Mouse (Mus musculus) heart, postnatal 36 days (tissue): ENCODE measurements around the gene Chad. TPM values are rescaled to one million over a fixed set of nuclear protein-coding genes. Genes with fewer than 3 reads are reported as not detected.

Source experiments
- DNase-seq, 2 experiments: peaks; one replicate each; pipeline ENCODE4 v3.0.0; 2021 to 2022
- intact Hi-C: fragments of 180-260 bp; cut with DNase I; formaldehyde crosslinking; loops from one replicate; pipeline ENCODE4 v1.15.1; 2025
- total RNA-seq, 2 experiments: library from RNA; stranded (reverse); gene quantifications; 2 replicates each; pipeline ENCODE4 v1.2.3; 2021

The Chad gene
- total RNA-seq, 2 experiments from 2014 or later, result 1.0 to 1.2 TPM

- DNase-seq, result no peak
- intact Hi-C loops, result no loop called here
Measured at GRCm38 (mm10) chr11:94563821-94564220, 1.0 kb upstream of the Chad start.

DNA sequence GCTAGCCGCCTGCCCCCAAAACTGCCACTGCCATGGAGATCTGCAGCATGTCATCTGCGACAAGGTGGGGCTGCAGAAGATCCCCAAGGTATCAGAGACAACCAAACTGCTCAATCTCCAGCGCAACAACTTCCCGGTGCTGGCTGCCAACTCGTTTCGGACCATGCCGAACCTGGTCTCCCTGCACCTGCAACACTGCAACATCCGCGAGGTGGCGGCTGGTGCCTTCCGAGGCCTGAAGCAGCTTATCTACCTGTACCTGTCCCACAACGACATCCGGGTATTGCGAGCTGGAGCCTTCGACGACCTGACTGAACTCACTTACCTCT, 268 bp downstream of the Chad start:
- DNase-seq, result no peak

DNA sequence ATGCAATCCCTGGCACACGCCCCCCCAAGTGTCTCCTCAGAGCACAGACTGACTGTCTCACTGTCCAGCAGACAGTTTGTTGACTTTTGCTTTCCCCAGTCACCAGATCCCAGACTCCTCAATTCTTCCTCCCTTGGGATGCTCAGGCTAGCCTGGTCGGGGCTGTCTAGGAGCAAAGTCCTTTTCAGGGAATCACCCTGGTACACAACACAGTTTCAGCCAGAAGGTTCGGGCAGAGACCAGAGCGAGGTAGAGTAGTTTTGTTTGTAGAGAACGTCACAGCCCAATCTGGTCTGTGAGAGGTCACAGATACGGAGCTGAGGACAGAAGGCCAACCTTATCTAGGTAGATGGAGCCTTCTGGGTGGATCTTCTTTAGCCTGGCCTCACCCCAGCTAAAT, 1.7 kb downstream of the Chad start:
- intact Hi-C loops, result no loop called here
- no peak for DNase-seq

More for the DNA sequence above, 268 bp downstream of the Chad start:
- intact Hi-C loops, result no loop called here

- intact Hi-C loops, result no loop called here
- DNase-seq, result no peak
Measured at GRCm38 (mm10) chr11:94567326-94567725, 2.5 kb downstream of the Chad start.

DNA sequence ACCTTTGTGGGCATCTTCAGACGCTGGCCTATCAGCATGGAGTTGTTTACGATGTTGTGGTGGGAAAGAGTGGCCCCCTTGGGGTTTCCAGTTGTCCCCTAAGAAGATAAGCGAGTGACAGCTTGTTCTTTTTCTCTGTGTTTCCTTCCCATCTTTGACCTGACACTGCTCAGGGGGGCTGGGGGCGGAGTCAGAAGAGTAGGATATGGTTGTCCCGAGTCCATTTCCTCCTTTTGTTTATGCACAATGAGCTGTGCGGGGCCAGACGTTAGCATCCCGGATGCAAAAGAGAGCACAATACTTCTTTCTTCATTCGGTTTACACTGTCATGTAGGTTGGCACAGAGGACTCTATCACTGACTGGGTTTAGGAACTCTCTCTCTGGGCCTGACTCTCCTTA, 5.8 kb downstream of the Chad start:
- peak in 1 of 2 experiments; percentile 36 for DNase-seq

GRCm38 (mm10) chr11:94571850-94572249, 7.0 kb downstream of the Chad start:
- no peak for DNase-seq
- intact Hi-C loops, result loop anchor here (2.0 kb wide), 1 partner anchor 17 kb away; no protein-coding TSS in a partner anchor

More for the DNA sequence above, 5.8 kb downstream of the Chad start:
- intact Hi-C loops, result loop anchor here (2.0 kb wide), 1 partner anchor 18 kb away; no protein-coding TSS in a partner anchor

DNA sequence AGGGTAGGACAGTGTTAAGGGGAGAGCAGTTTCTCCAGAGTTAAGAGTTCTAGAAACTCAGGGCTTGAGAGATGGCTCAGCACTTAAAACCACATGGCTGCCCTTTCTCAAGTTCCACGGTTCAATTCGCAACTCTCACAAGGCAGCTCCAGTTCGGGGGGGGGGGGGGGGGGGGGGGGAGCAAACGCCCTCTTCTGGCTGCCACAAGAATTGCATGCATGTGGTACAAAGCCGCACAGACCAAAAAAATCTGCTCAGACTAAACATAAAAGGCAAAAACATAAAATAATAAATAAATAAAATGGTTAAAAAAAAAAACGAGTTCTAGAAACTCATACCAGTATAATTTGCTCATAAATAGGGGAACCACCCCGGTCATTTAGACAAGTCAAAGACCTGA, 9.7 kb downstream of the Chad start:
- DNase-seq, result no peak
- intact Hi-C loops, result no loop called here

DNA sequence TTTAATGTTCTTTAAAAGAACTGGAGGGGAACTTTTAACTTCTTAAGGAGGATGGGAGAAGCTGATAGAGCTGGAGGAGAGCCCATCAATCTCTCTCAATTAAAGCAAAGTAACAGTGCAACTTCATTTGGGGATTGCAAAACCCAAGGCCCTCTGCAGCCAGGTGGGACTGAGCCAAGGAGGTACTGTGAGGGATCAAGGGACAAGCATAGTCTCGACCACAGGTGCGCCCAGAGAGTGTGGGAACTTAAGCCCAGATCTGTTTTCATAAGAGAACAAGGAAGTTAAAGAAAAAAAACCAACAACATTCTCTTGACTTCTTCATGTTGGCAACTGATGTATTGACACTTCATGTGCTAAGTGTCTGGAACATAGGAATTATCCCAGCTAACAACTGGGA, 10.2 kb downstream of the Chad start:
- no peak for DNase-seq
- intact Hi-C loops, result no loop called here

DNA sequence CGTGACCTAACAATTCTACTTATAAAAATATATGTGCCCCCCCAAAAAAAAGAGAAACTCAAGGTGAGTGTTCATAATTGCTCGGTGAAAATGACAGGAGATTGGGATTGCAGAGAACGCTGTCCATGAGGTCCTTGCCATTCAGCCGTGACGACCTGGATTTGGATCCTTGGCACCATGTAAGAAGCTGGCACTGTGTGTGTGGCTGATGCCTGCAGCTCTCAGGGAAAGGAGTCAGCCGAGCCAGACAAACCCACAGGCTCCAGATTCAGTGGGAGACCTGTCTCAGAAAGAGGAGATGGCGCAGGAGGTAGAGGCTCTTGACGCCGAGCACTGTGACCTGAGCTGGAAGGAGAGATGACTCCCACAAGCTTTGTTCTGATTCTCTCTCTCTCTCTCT, 11.5 kb downstream of the Chad start:
- DNase-seq, result no peak
- intact Hi-C loops, result no loop called here

GRCm38 (mm10) chr11:94580111-94580740, 15.4 kb downstream of the Chad start:
- no peak for DNase-seq
- intact Hi-C loops, result no loop called here

- DNase-seq, result no peak
- intact Hi-C loops, result no loop called here
Measured at GRCm38 (mm10) chr11:94585091-94585490, 20.2 kb downstream of the Chad start.

- no peak for DNase-seq
- intact Hi-C loops, result no loop called here
Measured at GRCm38 (mm10) chr11:94587511-94587910, 22.7 kb downstream of the Chad start.

DNA sequence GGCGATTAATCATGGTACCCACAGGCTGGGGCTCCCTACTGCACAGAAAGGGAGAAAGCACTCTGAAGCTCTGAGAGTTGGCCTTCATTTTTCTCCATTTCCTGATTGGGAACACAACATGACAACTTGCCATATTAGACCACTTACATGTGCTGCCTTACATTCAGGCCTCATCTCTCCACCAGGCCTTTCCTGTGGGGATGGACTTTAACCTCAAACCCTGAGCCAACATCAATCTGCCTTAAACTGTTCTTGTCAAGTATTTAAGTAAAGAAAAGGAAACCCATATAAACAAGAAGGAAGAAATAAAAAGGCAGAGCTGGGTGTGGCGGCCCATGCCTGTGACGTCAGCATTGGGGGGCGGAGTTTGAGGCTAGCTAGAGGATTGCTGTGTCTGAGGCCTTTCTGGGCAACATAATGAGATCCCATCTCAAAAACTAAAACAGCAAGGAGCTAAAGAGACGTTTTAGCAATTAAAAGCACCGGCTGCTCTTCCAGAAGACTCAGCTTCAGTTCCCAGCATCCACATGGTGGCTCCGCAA, 31.5 kb downstream of the Chad start:
- intact Hi-C loops, result no loop called here
- DNase-seq, result no peak

DNA sequence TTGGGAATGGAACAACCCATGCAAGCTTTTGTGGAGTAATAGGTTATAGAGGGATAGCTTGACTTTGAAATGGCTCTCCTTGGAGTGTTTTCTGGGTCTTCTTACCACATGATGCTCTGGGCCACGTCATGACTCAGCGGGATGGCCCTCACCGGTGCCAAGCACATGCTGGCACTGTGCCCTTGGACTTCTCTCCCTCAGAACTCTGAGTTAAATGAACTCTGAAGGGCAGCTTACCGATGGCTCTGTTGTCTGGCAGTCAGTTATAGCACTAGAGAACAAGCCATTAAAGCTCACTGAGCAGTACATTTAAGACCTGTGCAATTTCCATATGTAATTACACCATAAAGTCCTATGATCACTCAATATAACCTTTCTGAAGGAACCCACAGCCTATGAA, 32.5 kb downstream of the Chad start:
- intact Hi-C loops, result no loop called here
- DNase-seq, result peak; percentile 41 to 49

DNA sequence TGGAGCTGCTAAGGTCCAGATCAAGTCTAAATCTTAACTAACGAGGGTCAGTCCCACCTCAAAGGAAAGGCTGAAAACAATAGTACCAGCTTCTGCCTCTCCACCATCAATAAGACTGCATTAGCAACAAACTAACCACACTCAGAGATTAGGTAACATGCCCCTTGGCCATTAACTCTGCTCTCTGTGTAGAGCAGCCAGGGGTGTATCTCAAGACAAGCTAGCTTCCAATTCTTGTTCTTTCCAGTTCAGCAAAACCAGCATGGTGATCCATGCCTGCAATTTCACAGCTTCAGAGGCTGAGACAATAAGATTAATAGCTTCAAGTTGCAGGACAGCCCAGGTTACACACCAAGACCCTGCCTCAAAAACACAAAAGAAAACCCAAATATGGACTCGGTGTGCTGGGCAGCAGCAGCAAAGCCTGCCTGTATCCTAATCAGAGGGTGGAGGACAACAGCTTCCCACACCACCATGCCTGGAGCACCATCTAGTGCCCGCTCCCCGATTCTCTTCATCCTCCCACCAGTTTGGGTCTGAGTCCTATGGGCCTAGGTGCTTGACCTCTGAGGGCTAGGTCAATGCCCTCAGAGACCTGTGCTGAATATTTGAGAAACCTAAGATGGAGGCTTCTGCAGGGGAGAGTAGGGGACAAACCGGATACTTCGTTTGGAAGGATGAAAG, 33.7 kb downstream of the Chad start:
- no peak for DNase-seq
- intact Hi-C loops, result no loop called here

- intact Hi-C loops, result no loop called here
- no peak for DNase-seq
Measured at GRCm38 (mm10) chr11:94600447-94600846, 35.6 kb downstream of the Chad start.

DNA sequence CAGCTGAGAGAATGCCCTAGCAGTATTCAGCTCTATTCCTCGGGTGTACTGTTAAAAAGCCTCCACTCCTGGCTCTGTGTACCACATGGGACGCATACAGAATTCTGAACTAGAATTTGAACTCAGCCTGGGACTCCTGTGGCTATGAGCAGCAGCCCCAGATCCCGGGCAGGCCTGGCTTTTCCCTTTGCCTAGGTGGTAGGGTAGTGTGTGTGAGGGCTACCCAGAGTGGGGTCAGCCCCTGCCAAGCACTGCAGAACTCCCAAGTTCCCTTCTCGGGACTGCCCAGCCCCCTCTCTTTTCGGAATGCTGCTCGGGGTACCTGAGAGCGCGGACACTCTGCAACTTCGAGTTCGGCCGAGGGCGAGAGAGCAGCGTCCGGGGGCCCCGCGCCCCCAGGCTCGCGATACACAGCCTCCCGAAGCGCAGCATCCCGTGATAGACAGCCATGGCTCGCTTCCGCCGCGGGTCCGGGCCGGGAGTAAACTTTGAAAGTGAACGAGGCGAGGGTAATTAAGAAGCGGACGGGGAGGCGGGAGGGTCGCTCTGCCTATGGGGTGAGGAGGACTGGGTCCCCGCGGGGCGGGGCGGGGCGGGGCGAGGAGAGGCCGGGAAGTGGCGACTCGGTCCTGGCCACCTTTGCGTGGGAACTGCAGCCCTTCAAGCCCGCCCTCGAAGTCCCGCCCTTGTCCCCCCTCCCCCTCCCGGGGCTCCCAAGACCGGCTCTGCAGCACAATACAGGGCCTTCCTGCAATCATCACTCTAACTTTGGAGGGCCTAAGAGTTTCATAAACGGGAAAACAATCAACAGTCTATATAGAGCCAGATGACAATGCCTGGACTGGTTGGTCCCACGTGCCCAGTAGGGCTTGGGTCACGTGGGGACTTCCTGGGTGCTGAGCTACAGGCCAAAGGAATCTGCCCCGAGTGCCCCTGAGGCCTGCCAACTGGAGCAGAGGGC, 36.8 kb downstream of the Chad start, which contains the start of gene Acsf2:
TSS of gene Acsf2 (minus strand) at position 551 of the 961 bp plus-strand sequence.
- peak; percentile 81 to 82 for DNase-seq
- intact Hi-C loops, result loop anchor here (2.0 kb wide), 1 partner anchor 53 kb away; the partner anchor contains the start of gene Rsad1

DNA sequence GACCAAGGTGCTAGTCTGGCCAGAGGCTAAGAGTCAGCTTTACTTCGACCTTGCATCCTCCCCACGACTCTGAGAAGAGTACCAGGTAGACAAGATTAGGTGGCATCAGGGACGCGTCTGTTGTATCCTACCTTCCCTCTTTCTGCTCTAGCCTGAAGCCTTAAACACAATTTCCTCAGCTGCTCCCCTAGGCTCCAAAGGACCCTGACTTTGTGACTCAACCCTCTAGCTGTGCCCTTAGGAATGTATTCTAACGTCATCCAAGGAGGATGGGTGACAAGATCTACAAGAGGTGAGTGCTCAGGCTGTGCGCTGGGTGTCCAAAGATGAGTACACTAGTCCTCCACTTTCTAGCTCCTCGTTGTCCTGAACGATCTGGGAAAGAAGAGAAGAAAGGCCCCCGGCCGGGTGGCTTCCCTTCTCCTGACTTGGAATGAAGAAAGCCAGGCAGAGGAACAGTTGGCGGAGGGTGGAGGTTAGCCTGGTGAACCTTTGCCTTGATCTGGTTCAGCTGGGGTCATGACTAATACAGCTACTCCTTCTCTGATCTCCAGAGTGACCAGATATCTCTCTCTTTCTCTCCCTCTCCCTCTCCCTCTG, 37.6 kb downstream of the Chad start:
- DNase-seq, result no peak
- intact Hi-C loops, result loop anchor here (2.0 kb wide), 1 partner anchor 54 kb away; the partner anchor contains the start of gene Rsad1

DNA sequence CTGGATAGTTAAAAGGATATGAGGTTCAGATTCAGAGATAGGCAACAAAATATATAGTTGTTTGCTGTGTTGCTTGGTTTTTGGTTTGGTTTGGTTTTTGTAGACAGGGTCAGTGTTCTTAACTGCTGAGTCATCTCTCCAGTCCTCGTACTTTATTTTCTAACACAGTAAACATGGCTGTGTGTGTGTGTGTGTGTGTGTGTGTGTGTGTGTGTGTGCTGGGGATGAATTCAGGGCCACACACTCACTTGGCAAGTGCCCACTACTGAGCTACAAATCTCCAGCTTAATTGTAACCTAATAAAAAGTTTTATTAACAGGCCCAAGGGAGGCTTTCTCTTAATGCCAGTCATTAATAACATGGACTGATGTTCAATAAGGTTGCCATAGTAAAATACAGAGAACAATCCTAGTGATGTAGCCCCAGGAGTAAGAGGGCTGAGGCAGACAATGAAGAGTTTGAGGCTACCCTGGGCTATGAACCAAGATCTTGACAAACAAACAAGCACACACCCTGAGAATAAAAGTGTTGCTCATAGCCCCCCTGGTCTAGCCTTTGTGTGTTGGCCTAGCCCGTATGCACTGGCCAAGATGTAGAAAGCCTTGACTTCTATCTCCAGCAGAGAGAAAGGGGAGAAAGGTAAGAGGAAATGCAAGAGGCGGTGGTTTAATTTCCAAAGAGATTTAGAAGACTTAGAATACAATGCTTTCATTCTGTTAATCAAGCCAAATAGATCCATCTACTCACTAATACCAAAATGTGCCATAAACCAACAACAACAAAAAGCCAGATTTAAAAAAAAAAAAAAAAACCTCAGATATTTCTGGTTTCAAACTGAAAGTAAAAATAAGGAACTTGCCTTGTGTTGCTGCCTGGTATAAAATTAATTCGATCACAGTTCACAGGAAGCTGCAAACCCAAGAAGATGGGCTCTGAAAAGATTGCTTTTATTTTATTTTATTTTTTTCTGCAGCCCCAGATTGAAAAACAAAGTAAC, 46.2 kb downstream of the Chad start:
- intact Hi-C loops, result no loop called here
- no peak for DNase-seq
